Mouse (Mus musculus) T-helper 2 cell (primary cell): ENCODE results near the gene Itgav.

Source experiments
- in situ Hi-C: fragments of 300-600 bp; cut with MboI, MseI; formaldehyde crosslinking; loops from one replicate; pipeline ENCODE4 v1.15.1; 2025; ENCODE audit warnings: high pct_unique_total_duplicates

Gene Itgav

DNA sequence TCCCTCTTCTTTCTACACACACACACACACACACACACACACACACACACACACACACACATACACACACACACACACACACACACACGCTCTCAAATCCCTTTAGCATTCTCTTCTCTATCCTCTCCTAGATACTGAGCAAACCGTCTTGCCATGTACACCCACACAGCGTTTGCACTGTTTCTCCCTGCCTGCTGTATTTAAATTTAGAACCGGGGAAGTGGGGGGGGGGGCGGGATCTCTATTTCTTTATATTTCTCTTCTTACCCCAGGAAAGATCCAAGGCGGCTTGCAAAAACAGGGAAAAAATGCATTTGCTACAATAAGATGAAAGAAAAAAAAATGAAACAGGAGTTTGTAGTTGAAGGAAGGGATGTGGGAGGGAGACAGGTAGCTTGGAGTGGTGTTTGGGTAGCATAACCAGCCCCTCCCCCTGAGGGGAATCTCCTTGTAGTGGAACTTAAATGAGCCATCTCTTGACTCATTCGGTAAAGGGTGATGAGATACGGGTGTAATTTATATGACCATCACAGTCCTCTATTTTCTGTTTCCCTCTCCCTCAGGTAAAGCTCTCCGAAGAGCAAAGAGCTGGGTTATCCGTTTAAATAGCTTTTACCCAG, 89.2 kb downstream of the Itgav start:
- in situ Hi-C loops = loop anchor here (10.0 kb wide), 1 partner anchor 541 kb away; no protein-coding TSS in a partner anchor

DNA sequence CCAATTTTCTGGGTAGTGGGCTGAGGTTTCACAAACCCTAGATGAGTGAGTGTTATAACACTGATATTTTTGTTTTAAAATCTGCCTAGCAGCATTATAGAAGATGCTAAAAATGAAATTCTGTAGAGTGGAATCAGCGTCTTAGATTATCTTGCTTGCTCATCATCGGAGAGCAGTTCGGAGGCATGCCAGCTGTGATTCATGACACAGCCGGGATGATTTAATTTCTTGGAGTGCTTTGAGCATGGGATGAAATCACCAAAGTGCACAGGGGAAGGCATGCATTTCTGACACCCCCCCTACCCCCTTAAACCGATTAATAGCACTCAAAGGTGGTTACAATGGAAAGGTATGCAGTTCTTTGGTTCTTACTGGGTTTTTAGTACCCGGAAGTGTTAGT, 89.8 kb downstream of the Itgav start:
- in situ Hi-C loops = loop anchor here (10.0 kb wide), 1 partner anchor 541 kb away; no protein-coding TSS in a partner anchor

DNA sequence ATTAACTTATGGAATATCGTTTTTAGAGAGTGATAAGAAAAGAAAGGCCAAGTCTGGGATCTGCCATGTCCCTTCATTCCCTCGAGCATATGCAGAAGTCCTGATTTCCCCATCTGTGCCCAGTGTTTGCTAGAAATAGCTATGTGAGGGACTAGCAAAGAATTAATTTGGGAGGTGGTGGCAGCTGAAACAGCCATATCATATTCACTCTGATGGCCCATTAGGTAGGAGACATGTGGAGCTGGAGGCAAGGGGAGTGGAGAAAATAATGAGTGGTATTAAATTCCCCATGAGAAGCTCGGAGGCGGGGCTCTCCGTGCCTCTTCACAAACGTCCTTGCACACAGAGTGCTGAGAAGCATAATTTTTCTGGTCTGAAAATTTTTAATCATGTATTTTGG, 92.0 kb downstream of the Itgav start:
- in situ Hi-C loops = loop anchor here (10.0 kb wide), 1 partner anchor 539 kb away; no protein-coding TSS in a partner anchor

DNA sequence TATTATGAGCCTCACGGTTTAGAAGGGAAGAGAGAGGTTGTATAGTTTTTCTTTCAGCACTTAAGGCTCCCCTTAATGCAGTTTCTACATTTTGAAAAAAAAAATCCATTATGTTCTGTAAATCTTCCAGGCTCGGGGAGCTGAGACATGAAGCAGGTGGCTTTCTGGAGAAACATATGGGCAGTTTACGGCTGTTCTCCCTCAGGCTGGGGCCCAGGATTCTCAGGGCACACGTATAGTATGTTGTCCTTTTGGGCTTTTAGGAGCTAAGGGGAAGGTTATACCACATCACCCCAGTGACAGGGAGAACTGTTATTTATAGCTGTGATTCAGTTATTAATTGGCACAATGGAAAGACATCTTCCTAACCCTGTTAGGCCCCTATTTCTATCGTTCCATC, 101.0 kb downstream of the Itgav start:
- in situ Hi-C loops = no loop called here

DNA sequence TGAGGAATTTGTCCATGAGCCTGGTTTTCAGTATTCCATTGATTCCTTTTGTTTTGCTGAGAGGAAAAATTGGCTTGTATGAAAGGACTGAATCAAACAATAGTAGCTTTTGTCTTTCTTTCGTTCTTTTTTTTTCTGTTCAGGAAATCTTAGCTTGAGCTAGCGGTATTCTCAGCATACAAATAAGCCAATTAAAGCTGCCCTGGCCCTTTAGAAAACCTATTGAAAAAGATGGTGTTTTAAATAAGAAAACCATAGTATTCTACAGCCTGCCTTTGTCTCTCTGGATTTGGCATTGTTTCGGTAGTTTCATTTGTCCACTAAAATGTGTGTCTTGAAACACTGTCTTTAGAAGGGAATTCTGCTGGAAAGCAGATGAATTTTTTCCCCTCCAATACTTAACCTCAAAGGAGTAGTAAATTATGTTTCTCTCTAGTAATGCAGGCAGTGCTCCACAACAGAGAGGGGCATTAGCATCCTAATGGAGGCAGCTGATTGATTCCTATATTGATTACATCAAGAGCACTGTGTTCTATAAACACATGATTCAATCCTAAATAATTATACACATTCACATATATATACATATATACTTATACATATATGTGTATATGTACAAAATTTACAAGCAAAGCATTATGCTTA, 104.8 kb downstream of the Itgav start:
- in situ Hi-C loops = no loop called here

DNA sequence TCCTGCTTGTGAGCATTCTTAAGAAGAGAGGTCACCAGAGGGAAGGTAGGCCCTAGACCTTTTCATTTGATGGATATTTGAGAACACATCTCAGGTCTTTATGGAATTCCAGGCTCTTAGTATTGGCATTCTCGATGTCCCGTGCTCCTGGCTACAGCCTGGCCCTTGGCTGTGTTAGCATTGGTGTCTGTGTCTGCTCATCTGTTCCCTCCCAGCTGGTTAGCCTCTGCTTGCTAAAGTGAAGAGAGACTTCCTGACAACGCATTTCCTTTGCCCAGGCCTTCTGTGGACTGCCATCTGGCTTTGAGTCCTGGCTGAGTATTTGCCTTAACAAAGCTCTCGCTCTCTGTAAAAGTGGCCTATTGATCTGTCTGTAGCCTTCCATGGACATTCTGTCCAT, 108.7 kb downstream of the Itgav start:
- in situ Hi-C loops = loop anchor here (10.0 kb wide), 1 partner anchor 482 kb away; no protein-coding TSS in a partner anchor

DNA sequence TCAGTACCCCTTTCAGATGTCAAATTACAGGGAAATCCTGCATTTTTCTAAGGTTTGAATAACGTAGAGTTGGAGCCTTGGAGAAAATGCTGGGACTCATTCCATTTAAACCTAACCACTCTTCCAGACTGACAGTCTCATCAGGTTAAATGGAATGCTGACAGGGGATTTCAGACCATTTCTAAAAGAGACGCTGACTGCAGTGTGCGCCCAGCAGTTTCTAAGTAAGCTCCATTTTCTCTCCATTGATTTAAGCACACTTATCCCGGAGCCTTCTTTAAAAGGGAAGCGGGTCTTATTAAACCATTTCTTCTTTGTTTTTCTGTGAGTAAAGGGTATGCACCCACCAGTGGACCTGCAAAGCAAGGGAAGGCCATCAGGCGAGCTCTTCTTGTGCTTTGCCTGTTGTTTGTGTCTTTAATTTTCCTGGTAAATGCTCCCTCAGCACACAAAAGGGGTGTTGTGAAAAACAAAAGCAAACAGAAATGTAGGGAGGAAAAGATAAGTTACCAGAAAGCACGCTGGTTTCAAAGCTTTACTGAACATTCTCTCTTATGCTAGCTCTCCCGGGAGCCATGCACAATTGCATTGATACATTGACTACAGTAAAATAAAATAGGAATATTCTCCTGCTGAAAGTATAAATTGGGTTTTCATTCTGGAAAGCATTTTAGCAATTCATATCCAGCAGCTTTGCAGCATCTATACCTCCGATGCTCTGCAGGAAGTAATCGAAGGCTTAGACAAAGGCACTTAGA, 111.3 kb downstream of the Itgav start:
- in situ Hi-C loops = loop anchor here (10.0 kb wide), 1 partner anchor 479 kb away; no protein-coding TSS in a partner anchor

DNA sequence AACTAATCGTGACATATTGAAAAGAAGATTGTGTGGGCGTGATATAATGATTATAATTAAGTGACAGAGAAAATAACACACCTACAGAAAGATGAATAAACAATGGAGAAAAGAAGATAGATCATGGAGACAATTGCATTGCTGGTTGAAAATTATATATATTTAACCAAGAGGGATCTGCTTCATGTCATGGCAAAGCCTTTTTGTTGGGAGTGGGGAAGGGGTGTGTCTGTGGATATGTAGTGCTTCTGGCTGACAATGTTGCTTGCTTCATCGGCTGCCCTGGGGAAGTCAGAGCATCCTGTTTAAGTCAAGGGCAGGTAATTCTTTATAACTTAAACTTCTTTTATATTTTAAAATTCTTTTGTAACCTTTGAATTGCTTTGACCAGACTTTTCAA, 124.3 kb downstream of the Itgav start:
- in situ Hi-C loops = no loop called here

DNA sequence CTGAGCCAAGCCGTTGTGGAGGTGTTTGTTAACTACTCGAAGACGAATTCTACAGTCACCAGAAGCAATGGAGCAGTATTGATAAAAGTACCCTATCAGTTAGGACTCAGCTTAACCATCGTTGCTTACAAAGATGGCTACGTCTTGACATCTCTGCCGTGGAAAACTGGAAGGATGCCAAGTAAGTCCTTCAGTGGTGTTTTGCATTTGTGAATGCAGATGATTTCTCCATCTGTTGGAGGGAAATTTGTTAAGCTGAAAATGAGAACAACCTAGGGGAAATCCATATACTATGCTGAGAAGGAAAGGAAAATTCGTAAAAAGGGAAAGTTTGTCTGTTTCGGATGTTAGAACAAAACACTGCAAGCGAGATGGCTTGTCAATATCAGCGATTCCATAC, 129.2 kb downstream of the Itgav start:
- in situ Hi-C loops = no loop called here

DNA sequence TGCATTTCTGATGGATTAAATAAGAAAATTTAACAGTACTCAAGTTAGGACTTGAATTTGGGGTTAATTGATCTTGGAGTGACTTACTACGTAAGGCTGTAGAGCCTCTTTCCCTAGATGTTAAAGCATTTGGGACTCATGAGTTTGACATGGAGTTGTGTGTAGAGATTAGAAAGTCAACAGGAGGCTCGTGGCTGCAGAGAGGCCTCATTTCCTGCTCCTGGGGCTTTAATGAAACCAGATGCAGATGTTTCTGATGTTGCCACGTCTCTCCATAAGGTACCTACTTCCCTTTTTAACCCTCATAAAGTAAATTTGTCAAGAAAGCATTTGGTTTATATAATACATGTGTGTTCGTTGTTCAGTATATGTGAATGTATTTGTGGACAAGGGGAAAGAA, 132.0 kb downstream of the Itgav start:
- in situ Hi-C loops = no loop called here
